Mouse (Mus musculus) ES-E14 (cell line): ENCODE data around the gene Nfkb1.

Source experiments
- MAFK ChIP-seq: IDR thresholded peaks from 2 replicates; pipeline ENCODE4 v1.6.1; 2014; ENCODE audit warnings: mild to moderate bottlenecking, low read depth, low read length, inconsistent platforms; ENCODE audit not compliant: insufficient read depth
- ZNF384 ChIP-seq: IDR thresholded peaks from 2 replicates; pipeline ENCODE4 v1.6.1; 2012; ENCODE audit warnings: low read depth, low read length, inconsistent platforms

DNA sequence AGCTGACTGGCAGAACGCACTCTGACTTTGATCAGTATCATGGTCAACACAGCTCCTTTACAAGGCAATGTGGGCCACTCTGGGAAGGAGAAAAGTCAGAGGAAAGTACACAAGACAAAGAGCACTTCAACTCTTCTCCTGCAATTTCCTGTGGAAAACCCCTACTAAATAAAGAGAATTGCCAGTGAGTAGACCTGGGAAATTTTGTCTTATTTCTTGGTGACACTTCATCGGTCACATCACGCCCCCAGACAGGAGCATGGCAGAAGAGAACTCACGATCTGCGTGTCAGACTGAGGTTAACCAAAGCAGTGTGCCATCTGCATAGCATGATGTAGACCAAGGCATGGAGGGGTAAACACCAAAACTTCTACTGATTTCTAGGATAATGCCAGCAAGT is 51.1 kb downstream of the Nfkb1 start:
- no peak for TF ChIP-seq ZNF384
- TF ChIP-seq MAFK = no peak
